Mouse (Mus musculus): Measurements from ENCODE around the gene Klhl3. TPM values are rescaled to one million over a fixed set of nuclear protein-coding genes. Genes with fewer than 3 reads are reported as not detected.

Gene Klhl3
- polyA plus RNA-seq, 1 experiment = 0.86 TPM

DNA sequence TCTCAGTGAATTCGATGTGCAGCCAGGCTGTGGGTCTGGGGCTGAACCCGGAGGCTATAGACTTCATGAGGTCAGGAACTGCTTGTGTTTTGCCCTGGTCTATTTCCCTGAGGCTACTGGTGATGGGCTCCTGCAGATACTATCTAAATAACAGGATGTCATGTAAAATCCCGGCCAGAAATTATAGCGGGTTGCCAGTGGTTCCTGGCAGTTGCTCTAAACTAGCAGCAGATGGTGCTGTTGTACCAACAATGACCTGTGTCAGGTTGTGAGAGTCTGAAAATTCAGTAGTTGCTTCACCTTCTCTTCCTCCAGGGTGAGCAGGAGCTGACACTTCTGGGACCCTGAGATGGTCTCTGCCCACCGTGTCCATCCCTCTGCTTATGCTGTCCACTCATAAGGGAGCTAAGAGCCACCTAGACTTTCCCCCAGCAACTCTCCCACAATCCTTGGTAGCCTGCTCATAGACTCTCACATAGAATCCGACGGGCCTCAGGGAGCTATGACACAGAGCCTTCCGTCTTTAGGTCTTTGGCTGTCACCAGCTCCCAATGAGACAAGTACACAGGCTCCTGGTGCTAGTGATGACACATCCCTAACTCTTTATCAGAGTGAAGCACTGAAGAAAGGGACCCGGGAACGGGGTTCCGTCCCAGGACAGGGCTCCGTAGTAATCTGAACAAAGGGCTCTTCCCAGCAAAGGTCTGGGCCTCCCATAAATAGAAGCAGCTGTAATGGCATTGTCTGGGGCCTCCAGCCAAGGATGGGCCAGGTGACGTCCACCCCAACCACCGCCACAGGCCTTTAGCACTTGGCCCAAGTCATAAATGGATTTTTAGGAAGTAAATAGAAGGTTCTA lies 101.1 kb downstream of the Klhl3 start:
- WGBS = 68% methylated on average over 14 of the region's 14 CpGs
- no peaks in the 10 kb centered on the region for H3K4me1 ChIP-seq (ENCODE audit: control insufficient read depth, insufficient read depth, insufficient read length)
- DNase-seq (ENCODE audit: low read depth in 1 of 2, low spot score in 2 of 2) = peak in 1 of 2 experiments; percentile 8
- no peak overlapping the region for H3K27ac ChIP-seq (ENCODE audit: insufficient read depth, low read length)
- no peak overlapping the region for H3K4me3 ChIP-seq (ENCODE audit: extremely low read depth, insufficient read depth, insufficient read length)
- no peaks in the 10 kb centered on the region for H3K36me3 ChIP-seq (ENCODE audit: control insufficient read depth, insufficient read depth, low read length)
- no peaks in the 10 kb centered on the region for H3K27me3 ChIP-seq (ENCODE audit: control insufficient read depth, insufficient read depth, low read length)
- TF ChIP-seq POLR2A (IDR thresholded peaks at IDR 0.05; ENCODE audit: low read depth, low read length) = no peak
- TF ChIP-seq CTCF (IDR thresholded peaks at IDR 0.05; ENCODE audit: extremely low read depth, insufficient read depth, insufficient read length, insufficient replicate concordance) = peak; percentile 36; the same call in 1 of the 2 replicates

DNA sequence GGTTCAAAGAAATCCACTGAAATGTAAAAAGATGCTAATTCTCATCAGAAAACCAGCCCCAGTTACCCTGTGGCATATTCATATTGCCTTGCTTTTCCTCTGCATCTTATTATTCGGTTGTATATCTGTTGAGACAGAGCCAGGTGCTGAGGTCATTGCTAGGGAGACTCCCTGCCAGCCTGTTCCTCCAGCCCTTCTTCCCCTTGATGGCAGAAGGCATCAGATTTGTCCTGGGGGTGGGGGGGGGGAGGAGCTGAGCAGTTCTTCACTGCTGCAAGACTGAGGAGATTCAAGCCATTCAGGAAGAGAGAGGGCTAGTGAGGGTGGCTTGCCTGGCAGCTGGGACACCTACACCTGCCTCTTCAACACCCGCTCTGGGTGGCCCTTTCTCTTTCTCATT lies 101.9 kb downstream of the Klhl3 start:
- Histone ChIP-seq H3K4me1 (ENCODE audit: control insufficient read depth, insufficient read depth, insufficient read length) (no peaks in the 10 kb centered on the region), H3K27ac (ENCODE audit: insufficient read depth, low read length) (no peak overlapping the region), H3K36me3 (ENCODE audit: control insufficient read depth, insufficient read depth, low read length) (no peaks in the 10 kb centered on the region), H3K27me3 (ENCODE audit: control insufficient read depth, insufficient read depth, low read length) (no peaks in the 10 kb centered on the region), H3K4me3 (ENCODE audit: extremely low read depth, insufficient read depth, insufficient read length) (no peak overlapping the region)
- 74% methylated on average over 2 of the region's 2 CpGs for WGBS
- DNase-seq (ENCODE audit: low read depth in 1 of 2, low spot score in 2 of 2) = no peak
- TF ChIP-seq CTCF (IDR thresholded peaks at IDR 0.05; ENCODE audit: extremely low read depth, insufficient read depth, insufficient read length, insufficient replicate concordance) (no peak), POLR2A (IDR thresholded peaks at IDR 0.05; ENCODE audit: low read depth, low read length) (no peak)

DNA sequence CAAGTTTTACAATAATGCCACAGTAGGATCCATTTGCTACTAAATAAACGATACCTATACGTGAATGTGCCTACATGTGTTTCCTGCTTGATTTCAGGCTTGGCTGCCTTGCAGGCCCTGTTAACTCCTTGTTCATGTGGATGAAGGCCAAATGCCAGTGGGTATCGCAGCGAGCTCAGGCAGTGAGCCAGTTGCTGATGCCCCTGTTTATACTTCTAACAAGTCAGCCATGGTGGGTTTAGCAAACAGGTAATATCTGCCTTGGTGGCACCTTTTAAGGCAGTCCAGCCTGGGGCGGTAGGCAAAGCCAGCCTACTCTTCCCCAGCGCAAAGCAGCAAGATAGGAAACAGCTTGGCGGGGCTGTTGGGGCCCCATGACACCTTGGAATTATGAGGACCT lies 103.0 kb downstream of the Klhl3 start:
- DNase-seq (ENCODE audit: low read depth in 1 of 2, low spot score in 2 of 2) = no peak
- no peak overlapping the region for H3K4me3 ChIP-seq (ENCODE audit: extremely low read depth, insufficient read depth, insufficient read length)
- no peak overlapping the region for H3K27ac ChIP-seq (ENCODE audit: insufficient read depth, low read length)
- H3K4me1 ChIP-seq (ENCODE audit: control insufficient read depth, insufficient read depth, insufficient read length) = no peaks in the 10 kb centered on the region
- H3K36me3 ChIP-seq (ENCODE audit: control insufficient read depth, insufficient read depth, low read length) = no peaks in the 10 kb centered on the region
- TF ChIP-seq POLR2A (IDR thresholded peaks at IDR 0.05; ENCODE audit: low read depth, low read length) (no peak), CTCF (IDR thresholded peaks at IDR 0.05; ENCODE audit: extremely low read depth, insufficient read depth, insufficient read length, insufficient replicate concordance) (no peak)
- 92% methylated on average over 7 of the region's 7 CpGs for WGBS
- H3K27me3 ChIP-seq (ENCODE audit: control insufficient read depth, insufficient read depth, low read length) = no peaks in the 10 kb centered on the region

DNA sequence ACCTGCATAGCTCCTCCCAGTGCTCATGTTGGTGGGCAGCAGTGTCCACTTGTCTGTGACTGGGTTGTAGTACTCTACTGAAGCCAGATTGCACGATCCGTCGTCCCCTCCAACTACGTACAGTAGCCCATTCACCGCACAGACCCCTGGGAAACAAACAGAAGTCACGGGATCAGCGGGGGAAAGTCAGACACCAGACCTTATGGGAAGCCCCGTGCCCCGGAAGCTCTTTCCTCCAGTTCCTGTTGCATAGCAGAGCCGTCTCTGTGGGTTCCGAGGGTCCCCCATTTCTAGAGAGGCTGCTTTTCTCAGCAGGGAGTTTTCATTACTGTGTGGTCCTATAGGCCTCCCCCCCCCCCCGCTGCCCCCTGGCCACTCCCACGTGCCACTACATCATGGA lies 104.1 kb downstream of the Klhl3 start:
- DNase-seq (ENCODE audit: low read depth in 1 of 2, low spot score in 2 of 2) = no peak
- Histone ChIP-seq H3K4me1 (ENCODE audit: control insufficient read depth, insufficient read depth, insufficient read length) (no peaks in the 10 kb centered on the region), H3K36me3 (ENCODE audit: control insufficient read depth, insufficient read depth, low read length) (no peaks in the 10 kb centered on the region), H3K27ac (ENCODE audit: insufficient read depth, low read length) (no peak overlapping the region), H3K4me3 (ENCODE audit: extremely low read depth, insufficient read depth, insufficient read length) (no peak overlapping the region), H3K27me3 (ENCODE audit: control insufficient read depth, insufficient read depth, low read length) (no peaks in the 10 kb centered on the region)
- TF ChIP-seq POLR2A (IDR thresholded peaks at IDR 0.05; ENCODE audit: low read depth, low read length) (no peak), CTCF (IDR thresholded peaks at IDR 0.05; ENCODE audit: extremely low read depth, insufficient read depth, insufficient read length, insufficient replicate concordance) (no peak)
- 92% methylated on average over 13 of the region's 13 CpGs for WGBS

- 95% methylated on average over 5 of the region's 5 CpGs for WGBS
- DNase-seq (ENCODE audit: low read depth in 1 of 2, low spot score in 2 of 2) = no peak
- TF ChIP-seq POLR2A (IDR thresholded peaks at IDR 0.05; ENCODE audit: low read depth, low read length) (no peak), CTCF (IDR thresholded peaks at IDR 0.05; ENCODE audit: extremely low read depth, insufficient read depth, insufficient read length, insufficient replicate concordance) (no peak)
Measured at GRCm38 (mm10) chr13:58008038-58008364, 105.4 kb downstream of the Klhl3 start.

DNA sequence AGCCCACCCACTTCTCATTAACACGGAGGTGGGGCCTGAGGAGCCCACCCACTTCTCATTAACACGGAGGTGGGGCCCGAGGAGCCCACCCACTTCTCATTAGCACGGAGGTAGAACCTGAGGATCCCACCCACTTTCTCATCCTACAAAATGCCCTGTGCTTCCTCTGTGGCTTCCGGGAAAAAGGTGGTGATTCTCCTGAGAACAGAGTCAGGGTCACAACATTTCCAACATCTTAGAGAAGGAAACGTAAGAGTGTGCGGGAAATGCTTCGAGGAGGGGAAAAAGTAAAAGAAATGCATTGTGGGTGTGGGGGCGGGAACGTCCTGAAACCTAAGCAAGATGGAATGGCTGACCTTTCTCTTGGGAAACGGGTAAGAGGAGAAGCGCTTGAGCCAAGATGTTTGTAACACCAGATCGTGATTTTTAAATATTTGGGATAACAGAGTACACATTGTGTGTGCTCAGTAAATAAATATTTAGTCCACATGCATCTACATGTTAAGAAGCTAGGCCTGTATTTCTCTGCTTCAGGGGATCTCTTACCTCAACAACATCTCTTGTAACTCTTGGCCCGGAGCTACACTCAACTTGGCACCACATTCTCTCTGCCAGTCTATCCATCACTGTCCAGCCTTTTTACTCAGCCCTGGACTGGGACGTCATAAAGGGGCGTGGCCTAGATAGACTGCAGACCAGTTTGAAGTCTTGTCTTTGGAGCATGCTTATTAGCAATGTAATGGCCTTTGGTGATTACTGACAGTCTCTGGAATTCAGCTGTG lies 105.9 kb downstream of the Klhl3 start:
- H3K4me1 ChIP-seq (ENCODE audit: control insufficient read depth, insufficient read depth, insufficient read length) = no peaks in the 10 kb centered on the region
- no peak overlapping the region for H3K4me3 ChIP-seq (ENCODE audit: extremely low read depth, insufficient read depth, insufficient read length)
- no peak overlapping the region for H3K27ac ChIP-seq (ENCODE audit: insufficient read depth, low read length)
- no peaks in the 10 kb centered on the region for H3K36me3 ChIP-seq (ENCODE audit: control insufficient read depth, insufficient read depth, low read length)
- no peak for DNase-seq (ENCODE audit: low read depth in 1 of 2, low spot score in 2 of 2)
- WGBS = 90% methylated on average over 16 of the region's 16 CpGs
- no peak for TF ChIP-seq POLR2A (IDR thresholded peaks at IDR 0.05; ENCODE audit: low read depth, low read length)
- TF ChIP-seq CTCF (IDR thresholded peaks at IDR 0.05; ENCODE audit: extremely low read depth, insufficient read depth, insufficient read length, insufficient replicate concordance) = no peak
- no peaks in the 10 kb centered on the region for H3K27me3 ChIP-seq (ENCODE audit: control insufficient read depth, insufficient read depth, low read length)

More at GRCm38 (mm10) chr13:58008038-58008364, 105.4 kb downstream of the Klhl3 start:
- Histone ChIP-seq H3K4me3 (ENCODE audit: extremely low read depth, insufficient read depth, insufficient read length) (no peak overlapping the region), H3K27ac (ENCODE audit: insufficient read depth, low read length) (no peak overlapping the region), H3K36me3 (ENCODE audit: control insufficient read depth, insufficient read depth, low read length) (no peaks in the 10 kb centered on the region), H3K27me3 (ENCODE audit: control insufficient read depth, insufficient read depth, low read length) (no peaks in the 10 kb centered on the region), H3K4me1 (ENCODE audit: control insufficient read depth, insufficient read depth, insufficient read length) (no peaks in the 10 kb centered on the region)
